Mouse (Mus musculus) MEL (cell line): ENCODE results near the gene Pde11a.

Experiments
- E2F4 ChIP-seq: IDR thresholded peaks from 2 replicates; pipeline ENCODE4 v1.6.1; 2011; ENCODE audit warnings: low read depth, low read length, improper control_type of control experiment, borderline replicate concordance
- HCFC1 ChIP-seq: IDR thresholded peaks from 2 replicates; pipeline ENCODE4 v1.6.1; 2012; ENCODE audit warnings: low read depth, mild to moderate bottlenecking, inconsistent platforms, low read length, improper control_type of control experiment, moderate library complexity
- KAT2A ChIP-seq: conservative IDR thresholded peaks from 2 replicates; pipeline ENCODE4 v1.6.1; 2012; ENCODE audit warnings: low read depth, low read length, improper control_type of control experiment, inconsistent platforms
- POLR2A ChIP-seq, 2 experiments: IDR thresholded peaks; 2 replicates each; pipeline ENCODE4 v1.6.1; 2011 to 2012; ENCODE audit warnings: low read length in 2 of 2, mild to moderate bottlenecking in 2 of 2, control low read depth in 1 of 2, improper control_type of control experiment in 1 of 2, low read depth in 1 of 2, moderate library complexity in 1 of 2; ENCODE audit not compliant: control insufficient read depth in 1 of 2, insufficient read depth in 1 of 2, poor library complexity in 1 of 2
- RAD21 ChIP-seq: IDR thresholded peaks from 2 replicates; pipeline ENCODE4 v1.6.1; 2011; ENCODE audit warnings: mild to moderate bottlenecking, low read depth, low read length, improper control_type of control experiment
- TCF12 ChIP-seq: IDR thresholded peaks from 2 replicates; pipeline ENCODE4 v1.6.1; 2014; ENCODE audit warnings: low read depth, mild to moderate bottlenecking, inconsistent platforms, low read length, improper control_type of control experiment, moderate library complexity

- TF ChIP-seq KAT2A (no peak), E2F4 (no peak), POLR2A (IDR thresholded peaks at IDR 0.05; ENCODE audit: control insufficient read depth in 1 of 2, insufficient read depth in 1 of 2, low read depth in 1 of 2, low read length in 2 of 2, poor library complexity in 1 of 2) (no peak), HCFC1 (no peak), TCF12 (no peak), RAD21 (no peak)
Measured at GRCm38 (mm10) chr2:76080549-76080948, 258.0 kb downstream of the Pde11a start.
